Mouse (Mus musculus): ENCODE measurements around the gene 1700086D15Rik.

DNA sequence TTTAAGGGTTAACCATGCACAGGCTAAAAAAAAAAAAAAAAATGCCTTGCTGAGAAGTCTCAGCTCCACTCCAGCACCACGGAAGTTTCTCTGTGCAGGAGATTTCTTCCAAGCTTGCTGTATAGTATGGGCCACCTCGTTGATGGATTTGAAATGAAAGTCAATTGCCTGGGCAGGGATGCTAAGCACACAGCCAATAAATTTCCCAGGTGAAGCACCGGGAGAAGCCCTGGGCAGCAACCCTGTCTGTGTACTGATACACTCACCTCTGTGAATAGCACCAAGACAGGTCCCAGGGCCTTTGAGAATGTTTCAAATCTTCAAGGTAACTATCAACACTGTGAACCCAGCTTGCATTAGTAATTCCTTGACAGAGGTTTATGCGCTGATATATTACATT lies 47.6 kb downstream of the 1700086D15Rik start:
- TF ChIP-seq CTCF (IDR thresholded peaks at IDR 0.05; ENCODE audit: extremely low read depth, insufficient read depth, insufficient read length, insufficient replicate concordance) = no peak
- TF ChIP-seq POLR2A (IDR thresholded peaks at IDR 0.05; ENCODE audit: low read depth, low read length) = no peak
